Mouse (Mus musculus) heart, adult 2 months (tissue): ENCODE results near the gene Golga1.

Experiments used
- CTCF ChIP-seq: fragments of 200-600 bp; IDR thresholded peaks from 2 replicates; pipeline ENCODE4 v1.8.1; 2022; ENCODE audit warnings: antibody characterized with exemption, mild to moderate bottlenecking, moderate library complexity
- EP300 ChIP-seq: fragments of 200-500 bp; IDR thresholded peaks from 2 replicates; pipeline ENCODE4 v1.6.1; 2011; ENCODE audit warnings: low read depth, low read length, control low read depth; ENCODE audit not compliant: insufficient read depth
- POLR2A ChIP-seq: fragments of 200-500 bp; IDR thresholded peaks from 2 replicates; pipeline ENCODE4 v1.6.1; 2011; ENCODE audit warnings: mild to moderate bottlenecking, low read depth, low read length, control low read depth; ENCODE audit not compliant: insufficient read depth

DNA sequence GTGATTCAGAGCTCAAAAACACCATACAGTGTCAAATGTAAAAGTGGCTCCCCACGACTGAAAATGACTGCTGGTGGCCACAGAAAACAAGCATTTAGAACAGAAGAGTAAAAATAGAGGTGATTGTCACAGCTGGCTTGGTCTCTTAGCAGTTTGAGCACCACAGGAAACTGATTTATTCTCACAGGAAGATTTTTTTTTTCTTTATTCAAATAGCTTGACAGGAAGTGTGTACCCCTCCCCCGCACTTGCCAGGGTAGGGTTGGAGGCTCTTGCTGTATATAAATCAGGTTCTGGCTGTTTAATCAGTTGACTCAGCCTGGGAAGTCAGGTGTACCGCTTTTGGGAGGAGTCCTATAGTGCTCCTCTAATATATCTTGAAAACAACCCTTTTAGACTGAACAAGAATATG is 56.4 kb downstream of the Golga1 start:
- no peak for TF ChIP-seq CTCF
- TF ChIP-seq EP300, result no peak
- TF ChIP-seq POLR2A, result no peak
